Mouse (Mus musculus): ENCODE results near the gene Mark4. TPM values are rescaled to one million over a fixed set of nuclear protein-coding genes. Genes with fewer than 3 reads are reported as not detected.

Gene Mark4
- polyA plus RNA-seq, 1 experiment from 2014 or later: 1.8 TPM

- Histone ChIP-seq H3K9ac (replicated peaks) (no peak overlapping the region), H3K4me2 (ENCODE audit: low read depth, low read length) (peak overlapping the region; percentile 54), H3K36me3 (replicated peaks; ENCODE audit: insufficient read depth, low read length) (no peaks in the 10 kb centered on the region), H3K9me3 (ENCODE audit: low read length) (no peaks in the 10 kb centered on the region), H3K27me3 (ENCODE audit: insufficient read depth, low read length) (peaks cover 22% of the 10 kb centered on the region; the same call in 1 of the 2 replicates), H3K4me3 (ENCODE audit: low read depth, low read length) (no peak overlapping the region), H3K4me1 (ENCODE audit: insufficient read depth) (peaks cover 8% of the 10 kb centered on the region), H3K27ac (ENCODE audit: low read depth) (no peak overlapping the region)
- no peak for TF ChIP-seq EP300 (IDR thresholded peaks at IDR 0.05; ENCODE audit: low read depth)
- peak; percentile 47 for TF ChIP-seq CTCF (IDR thresholded peaks at IDR 0.05; ENCODE audit: low read depth)
- DNase-seq (peak; percentile 49), ATAC-seq (peak; percentile 38; the same call in 1 of the 2 replicates)
- 5% methylated on average over 26 of the region's 26 CpGs for WGBS (ENCODE audit: insufficient replicate concordance)
Observed at GRCm38 (mm10) chr7:19491731-19492130, 33.1 kb upstream of the Mark4 start.

GRCm38 (mm10) chr7:19489525-19489924 lies 30.9 kb upstream of the Mark4 start:
- no peak overlapping the region for H3K9ac ChIP-seq (replicated peaks)
- 61% methylated on average over 29 of the region's 31 CpGs for WGBS (ENCODE audit: insufficient replicate concordance)

DNA sequence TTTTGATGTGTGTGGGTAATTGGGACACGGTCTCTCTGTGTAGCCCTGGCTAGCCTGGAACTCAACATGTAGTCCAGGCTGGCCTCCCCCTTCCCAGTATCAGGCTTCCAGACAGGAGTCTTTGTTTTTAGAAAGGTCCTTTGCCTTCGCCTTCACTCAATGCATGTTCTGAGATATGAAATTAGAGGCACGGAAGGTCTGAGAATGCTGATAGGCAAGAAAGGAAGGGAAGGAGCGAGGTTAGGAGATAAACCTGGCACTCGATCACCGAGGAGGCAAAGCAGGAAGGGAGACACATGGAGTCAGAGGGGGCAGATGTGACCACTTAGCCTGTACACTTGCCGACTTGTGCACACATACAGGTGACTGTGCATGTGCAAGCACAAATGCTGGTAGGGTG lies 27.9 kb upstream of the Mark4 start:
- TF ChIP-seq CTCF (IDR thresholded peaks at IDR 0.05; ENCODE audit: low read depth) (no peak), EP300 (IDR thresholded peaks at IDR 0.05; ENCODE audit: low read depth) (no peak)
- H3K9me3 ChIP-seq (ENCODE audit: low read length): no peaks in the 10 kb centered on the region
- H3K27ac ChIP-seq (ENCODE audit: low read depth): no peak overlapping the region
- WGBS (ENCODE audit: insufficient replicate concordance): 54% methylated on average over 7 of the region's 7 CpGs
- H3K9ac ChIP-seq (replicated peaks): no peak overlapping the region
- H3K27me3 ChIP-seq (ENCODE audit: insufficient read depth, low read length): peaks cover 20% of the 10 kb centered on the region; the same call in 1 of the 2 replicates
- H3K36me3 ChIP-seq (replicated peaks; ENCODE audit: insufficient read depth, low read length): no peaks in the 10 kb centered on the region
- H3K4me3 ChIP-seq (ENCODE audit: low read depth, low read length): no peak overlapping the region
- DNase-seq: no peak
- no peak for ATAC-seq
- no peak overlapping the region for H3K4me2 ChIP-seq (ENCODE audit: low read depth, low read length)
- no peaks in the 10 kb centered on the region for H3K4me1 ChIP-seq (ENCODE audit: insufficient read depth)

More at GRCm38 (mm10) chr7:19489525-19489924, 30.9 kb upstream of the Mark4 start:
- Histone ChIP-seq H3K27ac (ENCODE audit: low read depth) (no peak overlapping the region), H3K4me2 (ENCODE audit: low read depth, low read length) (no peak overlapping the region), H3K4me3 (ENCODE audit: low read depth, low read length) (no peak overlapping the region), H3K27me3 (ENCODE audit: insufficient read depth, low read length) (peaks cover 22% of the 10 kb centered on the region; the same call in 1 of the 2 replicates), H3K9me3 (ENCODE audit: low read length) (no peaks in the 10 kb centered on the region), H3K36me3 (replicated peaks; ENCODE audit: insufficient read depth, low read length) (no peaks in the 10 kb centered on the region), H3K4me1 (ENCODE audit: insufficient read depth) (peaks cover 4% of the 10 kb centered on the region; the same call in 1 of the 2 replicates)
- no peak for DNase-seq
- no peak for TF ChIP-seq CTCF (IDR thresholded peaks at IDR 0.05; ENCODE audit: low read depth)
- no peak for TF ChIP-seq EP300 (IDR thresholded peaks at IDR 0.05; ENCODE audit: low read depth)
- no peak for ATAC-seq

DNA sequence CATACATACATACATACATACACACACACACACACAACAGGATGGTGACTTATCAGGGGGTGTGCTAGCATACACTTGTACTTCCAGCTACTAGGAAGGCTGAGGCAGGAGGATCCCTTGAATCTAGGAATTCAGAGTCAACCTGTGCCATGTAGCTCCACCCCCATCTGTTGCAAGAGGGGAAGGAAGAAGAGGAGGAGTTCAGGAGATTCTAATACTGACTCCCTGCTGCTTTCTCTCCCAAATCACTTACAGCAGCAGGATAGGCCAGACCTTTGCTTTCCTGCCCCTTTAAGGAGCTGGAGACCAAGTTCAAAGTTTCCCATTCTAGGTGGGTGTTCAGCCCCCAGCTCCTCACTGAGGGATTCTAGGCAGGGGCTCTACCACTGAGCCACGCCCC lies 26.9 kb upstream of the Mark4 start:
- WGBS (ENCODE audit: insufficient replicate concordance): 92% methylated on average over 1 of the region's 1 CpGs
- ATAC-seq (no peak), DNase-seq (no peak)
- H3K9ac ChIP-seq (replicated peaks): no peak overlapping the region
- no peak overlapping the region for H3K27ac ChIP-seq (ENCODE audit: low read depth)
- H3K4me2 ChIP-seq (ENCODE audit: low read depth, low read length): no peak overlapping the region
- H3K27me3 ChIP-seq (ENCODE audit: insufficient read depth, low read length): peaks cover 12% of the 10 kb centered on the region; the same call in 1 of the 2 replicates
- TF ChIP-seq EP300 (IDR thresholded peaks at IDR 0.05; ENCODE audit: low read depth): no peak
- no peak for TF ChIP-seq CTCF (IDR thresholded peaks at IDR 0.05; ENCODE audit: low read depth)
- H3K4me3 ChIP-seq (ENCODE audit: low read depth, low read length): no peak overlapping the region
- H3K9me3 ChIP-seq (ENCODE audit: low read length): no peaks in the 10 kb centered on the region
- H3K36me3 ChIP-seq (replicated peaks; ENCODE audit: insufficient read depth, low read length): no peaks in the 10 kb centered on the region
- no peaks in the 10 kb centered on the region for H3K4me1 ChIP-seq (ENCODE audit: insufficient read depth)

GRCm38 (mm10) chr7:19483281-19483680 lies 24.7 kb upstream of the Mark4 start:
- Histone ChIP-seq H3K4me1 (ENCODE audit: insufficient read depth) (no peaks in the 10 kb centered on the region), H3K36me3 (replicated peaks; ENCODE audit: insufficient read depth, low read length) (no peaks in the 10 kb centered on the region), H3K27ac (ENCODE audit: low read depth) (no peak overlapping the region), H3K9ac (replicated peaks) (no peak overlapping the region), H3K4me2 (ENCODE audit: low read depth, low read length) (no peak overlapping the region), H3K9me3 (ENCODE audit: low read length) (no peaks in the 10 kb centered on the region), H3K27me3 (ENCODE audit: insufficient read depth, low read length) (no peaks in the 10 kb centered on the region), H3K4me3 (ENCODE audit: low read depth, low read length) (no peak overlapping the region)
- ATAC-seq: no peak
- 80% methylated on average over 8 of the region's 8 CpGs for WGBS (ENCODE audit: insufficient replicate concordance)
- TF ChIP-seq CTCF (IDR thresholded peaks at IDR 0.05; ENCODE audit: low read depth) (no peak), EP300 (IDR thresholded peaks at IDR 0.05; ENCODE audit: low read depth) (no peak)
- no peak for DNase-seq

- no peaks in the 10 kb centered on the region for H3K9me3 ChIP-seq (ENCODE audit: low read length)
- DNase-seq (no peak), ATAC-seq (no peak)
- H3K4me1 ChIP-seq (ENCODE audit: insufficient read depth): peaks cover 5% of the 10 kb centered on the region
- H3K9ac ChIP-seq (replicated peaks): no peak overlapping the region
- H3K36me3 ChIP-seq (replicated peaks; ENCODE audit: insufficient read depth, low read length): no peaks in the 10 kb centered on the region
- H3K27ac ChIP-seq (ENCODE audit: low read depth): no peak overlapping the region
- H3K4me2 ChIP-seq (ENCODE audit: low read depth, low read length): no peak overlapping the region
- peaks cover 22% of the 10 kb centered on the region for H3K27me3 ChIP-seq (ENCODE audit: insufficient read depth, low read length)
- WGBS (ENCODE audit: insufficient replicate concordance): 34% methylated on average over 14 of the region's 14 CpGs
- TF ChIP-seq EP300 (IDR thresholded peaks at IDR 0.05; ENCODE audit: low read depth): no peak
- no peak for TF ChIP-seq CTCF (IDR thresholded peaks at IDR 0.05; ENCODE audit: low read depth)
- no peak overlapping the region for H3K4me3 ChIP-seq (ENCODE audit: low read depth, low read length)
Observed at GRCm38 (mm10) chr7:19477624-19478384, 19.2 kb upstream of the Mark4 start.
